Mouse (Mus musculus): Measurements from ENCODE around the gene Hivep1. TPM values are rescaled to one million over a fixed set of nuclear protein-coding genes. Genes with fewer than 3 reads are reported as not detected.

Hivep1 gene
- total and polyA plus RNA-seq, 3 experiments: 5.6 to 31.0 (median 8.8) TPM

GRCm38 (mm10) chr13:42149328-42150071, 97.7 kb downstream of the Hivep1 start:
- TF ChIP-seq GATA2 (IDR thresholded peaks at IDR 0.05; ENCODE audit: borderline replicate concordance, low read depth, low read length): no peak
- TF ChIP-seq CTCF (IDR thresholded peaks at IDR 0.05; ENCODE audit: low read depth, low read length): no peak
- TF ChIP-seq GATA1 (IDR thresholded peaks at IDR 0.05; ENCODE audit: borderline replicate concordance, low read length): no peak
- TF ChIP-seq POLR2AphosphoS5 (IDR thresholded peaks at IDR 0.05; ENCODE audit: insufficient replicate concordance, low read depth, low read length): no peak
- no peak for TF ChIP-seq TAL1 (conservative IDR thresholded peaks at IDR 0.05; ENCODE audit: low read depth, low read length)
- Histone ChIP-seq H3K4me1 (ENCODE audit: insufficient read depth, low read depth, low read length) (no peaks in the 10 kb centered on the region), H3K36me3 (replicated peaks) (peaks cover 6% of the 10 kb centered on the region), H3K9me3 (replicated peaks) (no peaks in the 10 kb centered on the region), H3K27me3 (ENCODE audit: insufficient read depth, low read length) (no peaks in the 10 kb centered on the region), H3K4me3 (ENCODE audit: low read depth, low read length) (no peak overlapping the region)
- no peak for ATAC-seq (ENCODE audit: extremely low read depth, insufficient number of reproducible peaks, low FRiP score, poor library complexity, severe bottlenecking)
- DNase-seq (ENCODE audit: low spot score): no peak

- H3K4me3 ChIP-seq (ENCODE audit: low read depth, low read length): no peak overlapping the region
- H3K9me3 ChIP-seq (replicated peaks): no peaks in the 10 kb centered on the region
- TF ChIP-seq POLR2AphosphoS5 (IDR thresholded peaks at IDR 0.05; ENCODE audit: insufficient replicate concordance, low read depth, low read length) (no peak), GATA1 (IDR thresholded peaks at IDR 0.05; ENCODE audit: borderline replicate concordance, low read length) (no peak), CTCF (IDR thresholded peaks at IDR 0.05; ENCODE audit: low read depth, low read length) (no peak), GATA2 (IDR thresholded peaks at IDR 0.05; ENCODE audit: borderline replicate concordance, low read depth, low read length) (no peak), TAL1 (conservative IDR thresholded peaks at IDR 0.05; ENCODE audit: low read depth, low read length) (no peak)
- H3K27me3 ChIP-seq (ENCODE audit: insufficient read depth, low read length): no peaks in the 10 kb centered on the region
- ATAC-seq (ENCODE audit: extremely low read depth, insufficient number of reproducible peaks, low FRiP score, poor library complexity, severe bottlenecking): no peak
- no peak for DNase-seq (ENCODE audit: low spot score)
- no peaks in the 10 kb centered on the region for H3K4me1 ChIP-seq (ENCODE audit: insufficient read depth, low read depth, low read length)
- H3K36me3 ChIP-seq (replicated peaks): peaks cover 12% of the 10 kb centered on the region
Observed at GRCm38 (mm10) chr13:42150072-42150450, 98.2 kb downstream of the Hivep1 start.

GRCm38 (mm10) chr13:42150462-42151127, 98.8 kb downstream of the Hivep1 start:
- H3K27me3 ChIP-seq (ENCODE audit: insufficient read depth, low read length): no peaks in the 10 kb centered on the region
- H3K4me1 ChIP-seq (ENCODE audit: insufficient read depth, low read depth, low read length): no peaks in the 10 kb centered on the region
- ATAC-seq (ENCODE audit: extremely low read depth, insufficient number of reproducible peaks, low FRiP score, poor library complexity, severe bottlenecking) (no peak), DNase-seq (ENCODE audit: low spot score) (no peak)
- TF ChIP-seq GATA2 (IDR thresholded peaks at IDR 0.05; ENCODE audit: borderline replicate concordance, low read depth, low read length) (no peak), POLR2AphosphoS5 (IDR thresholded peaks at IDR 0.05; ENCODE audit: insufficient replicate concordance, low read depth, low read length) (no peak), CTCF (IDR thresholded peaks at IDR 0.05; ENCODE audit: low read depth, low read length) (no peak), TAL1 (conservative IDR thresholded peaks at IDR 0.05; ENCODE audit: low read depth, low read length) (no peak), GATA1 (IDR thresholded peaks at IDR 0.05; ENCODE audit: borderline replicate concordance, low read length) (no peak)
- H3K4me3 ChIP-seq (ENCODE audit: low read depth, low read length): no peak overlapping the region
- H3K9me3 ChIP-seq (replicated peaks): no peaks in the 10 kb centered on the region
- H3K36me3 ChIP-seq (replicated peaks): peaks cover 17% of the 10 kb centered on the region

GRCm38 (mm10) chr13:42158259-42158658, 106.4 kb downstream of the Hivep1 start:
- DNase-seq (ENCODE audit: low spot score) (no peak), ATAC-seq (ENCODE audit: extremely low read depth, insufficient number of reproducible peaks, low FRiP score, poor library complexity, severe bottlenecking) (no peak)
- peaks cover 60% of the 10 kb centered on the region for H3K36me3 ChIP-seq (replicated peaks)
- no peak for TF ChIP-seq CTCF (IDR thresholded peaks at IDR 0.05; ENCODE audit: low read depth, low read length)
- TF ChIP-seq GATA1 (IDR thresholded peaks at IDR 0.05; ENCODE audit: borderline replicate concordance, low read length): no peak
- TF ChIP-seq TAL1 (conservative IDR thresholded peaks at IDR 0.05; ENCODE audit: low read depth, low read length): no peak
- TF ChIP-seq GATA2 (IDR thresholded peaks at IDR 0.05; ENCODE audit: borderline replicate concordance, low read depth, low read length): no peak
- TF ChIP-seq POLR2AphosphoS5 (IDR thresholded peaks at IDR 0.05; ENCODE audit: insufficient replicate concordance, low read depth, low read length): no peak
- H3K9me3 ChIP-seq (replicated peaks): no peaks in the 10 kb centered on the region
- H3K4me1 ChIP-seq (ENCODE audit: insufficient read depth, low read depth, low read length): peaks cover 3% of the 10 kb centered on the region; the same call in 1 of the 2 replicates
- no peak overlapping the region for H3K4me3 ChIP-seq (ENCODE audit: low read depth, low read length)
- no peaks in the 10 kb centered on the region for H3K27me3 ChIP-seq (ENCODE audit: insufficient read depth, low read length)

- Histone ChIP-seq H3K9me3 (replicated peaks) (no peaks in the 10 kb centered on the region), H3K4me3 (ENCODE audit: low read depth, low read length) (no peak overlapping the region), H3K27me3 (ENCODE audit: insufficient read depth, low read length) (no peaks in the 10 kb centered on the region), H3K4me1 (ENCODE audit: insufficient read depth, low read depth, low read length) (peaks cover 3% of the 10 kb centered on the region; the same call in 1 of the 2 replicates), H3K36me3 (replicated peaks) (peaks cover 60% of the 10 kb centered on the region)
- no peak for TF ChIP-seq TAL1 (conservative IDR thresholded peaks at IDR 0.05; ENCODE audit: low read depth, low read length)
- TF ChIP-seq CTCF (IDR thresholded peaks at IDR 0.05; ENCODE audit: low read depth, low read length): no peak
- TF ChIP-seq GATA2 (IDR thresholded peaks at IDR 0.05; ENCODE audit: borderline replicate concordance, low read depth, low read length): no peak
- no peak for TF ChIP-seq GATA1 (IDR thresholded peaks at IDR 0.05; ENCODE audit: borderline replicate concordance, low read length)
- no peak for TF ChIP-seq POLR2AphosphoS5 (IDR thresholded peaks at IDR 0.05; ENCODE audit: insufficient replicate concordance, low read depth, low read length)
- DNase-seq (ENCODE audit: low spot score): no peak
- no peak for ATAC-seq (ENCODE audit: extremely low read depth, insufficient number of reproducible peaks, low FRiP score, poor library complexity, severe bottlenecking)
Observed at GRCm38 (mm10) chr13:42159416-42160185, 107.8 kb downstream of the Hivep1 start.

Data from G1E (cell line).